Mouse (Mus musculus) heart, embryonic 13.5 days (tissue): ENCODE results near the gene Card10. TPM values are rescaled to one million over a fixed set of nuclear protein-coding genes. Genes with fewer than 3 reads are reported as not detected.

Experiments used
- ATAC-seq: fragments of 200-750 bp; cut with Nextera tagmentation; 2 replicates; pipeline ENCODE4 v1.8.0; 2017; ENCODE audit warnings: moderate TSS enrichment; ENCODE audit not compliant: insufficient number of reproducible peaks, low FRiP score, low TSS enrichment; ENCODE audit errors: extremely low read depth
- H3K27ac ChIP-seq: fragments of 300-500 bp; sonication (generic); replicated peaks from 2 replicates; pipeline ENCODE4 v1.5.1; 2015; ENCODE audit warnings: moderate library complexity, mild to moderate bottlenecking, inconsistent platforms
- H3K27me3 ChIP-seq: fragments of 300-500 bp; sonication (generic); replicated peaks from 2 replicates; pipeline ENCODE4 v1.6.1; 2015; ENCODE audit warnings: mild to moderate bottlenecking, inconsistent platforms
- H3K36me3 ChIP-seq: fragments of 300-500 bp; sonication (generic); 2 replicates; pipeline ENCODE4 v1.6.1; 2015; ENCODE audit warnings: mild to moderate bottlenecking, inconsistent platforms
- H3K4me1 ChIP-seq: fragments of 300-500 bp; sonication (generic); 2 replicates; pipeline ENCODE4 v1.6.1; 2015; ENCODE audit warnings: inconsistent platforms
- H3K4me2 ChIP-seq: fragments of 300-500 bp; sonication (generic); 2 replicates; pipeline ENCODE4 v1.6.1; 2015; ENCODE audit warnings: inconsistent platforms, mild to moderate bottlenecking, moderate library complexity
- H3K4me3 ChIP-seq: fragments of 300-500 bp; sonication (generic); 2 replicates; pipeline ENCODE4 v1.5.1; 2015; ENCODE audit warnings: moderate library complexity, mild to moderate bottlenecking, inconsistent platforms
- H3K9ac ChIP-seq: fragments of 300-500 bp; sonication (generic); 2 replicates; pipeline ENCODE4 v1.6.1; 2015; ENCODE audit warnings: inconsistent platforms, mild to moderate bottlenecking, moderate library complexity
- H3K9me3 ChIP-seq: fragments of 300-500 bp; sonication (generic); 2 replicates; pipeline ENCODE4 v1.6.1; 2016; ENCODE audit warnings: inconsistent platforms
- WGBS: fragments of 180-500 bp; shearing (Covaris S2); methylation state at CpG from one replicate; pipeline ENCODE4 v1.1.7; 2015; ENCODE audit warnings: mixed read lengths; 5-methylcytosine and 5-hydroxymethylcytosine counted together
- polyA plus RNA-seq: library from polyadenylated mRNA; unstranded; fragments of >200 nt; fragmentation: Nextera tagmentation; extraction: Ambion mirVana; gene quantifications from 2 replicates; pipeline ENCODE4 v1.2.1, GENCODE M21; 2015

Card10 gene
- polyA plus RNA-seq, 1 experiment from 2014 or later: 5.3 TPM

DNA sequence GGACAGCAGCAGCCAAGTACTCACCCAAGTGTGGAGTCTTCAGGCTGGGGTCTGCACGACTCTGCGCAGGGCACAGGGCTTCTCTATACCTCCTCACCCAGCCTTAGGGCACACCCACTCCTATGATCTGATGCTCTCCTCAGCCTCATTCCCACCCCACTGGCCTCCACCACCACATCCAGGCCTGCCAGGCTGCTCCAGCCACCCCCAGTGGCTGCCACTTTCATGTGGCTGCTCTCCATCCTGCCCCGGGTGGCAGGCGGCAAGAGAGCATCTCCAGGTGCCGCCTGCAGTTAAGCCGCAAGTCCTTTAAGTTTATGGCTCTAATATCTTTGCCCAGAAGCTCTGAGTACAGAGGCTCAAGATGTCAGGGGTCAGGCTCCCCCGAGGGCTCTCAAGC, 76.1 kb downstream of the Card10 start:
- WGBS: 65% methylated on average over 7 of the region's 7 CpGs
- Histone ChIP-seq H3K9ac (no peak overlapping the region), H3K9me3 (no peaks in the 10 kb centered on the region), H3K4me1 (no peaks in the 10 kb centered on the region), H3K36me3 (no peaks in the 10 kb centered on the region), H3K4me3 (no peak overlapping the region), H3K27me3 (peaks cover 58% of the 10 kb centered on the region), H3K4me2 (no peak overlapping the region), H3K27ac (no peak overlapping the region)
- no peak for ATAC-seq

Other genes with a start within 250 kb of the Card10 start
- 7.6 and 8.9 TPM in 2 replicates for gene Rac2, start 230.3 kb downstream of the Card10 start, polyA plus RNA-seq
- 5.0 and 5.2 TPM in 2 replicates for gene Cyth4, start 206.0 kb downstream of the Card10 start, polyA plus RNA-seq
- gene Elfn2, start 84.3 kb downstream of the Card10 start, polyA plus RNA-seq: 0.03 TPM in 1 of 2 replicates, not detected in the other
- gene Mfng, start 29.6 kb downstream of the Card10 start, polyA plus RNA-seq: 13.7 and 15.8 TPM in 2 replicates
- gene Cdc42ep1, start 39.6 kb upstream of the Card10 start, polyA plus RNA-seq: 34.2 and 36.1 TPM in 2 replicates
- gene Lgals2, start 52.5 kb upstream of the Card10 start, polyA plus RNA-seq: 0.82 TPM in 1 of 2 replicates, not detected in the other
- 44.3 and 46.2 TPM in 2 replicates for gene Gga1, start 74.1 kb upstream of the Card10 start, polyA plus RNA-seq
- gene Gm49510, start 96.6 kb upstream of the Card10 start, polyA plus RNA-seq: 0.20 and 0.31 TPM in 2 replicates
- 18.8 and 19.5 TPM in 2 replicates for gene Sh3bp1, start 96.7 kb upstream of the Card10 start, polyA plus RNA-seq
- 20.2 and 21.2 TPM in 2 replicates for gene Pdxp, start 110.9 kb upstream of the Card10 start, polyA plus RNA-seq
- gene Lgals1, start 123.7 kb upstream of the Card10 start, polyA plus RNA-seq: 798 and 814 TPM in 2 replicates
- gene Nol12, start 131.9 kb upstream of the Card10 start, polyA plus RNA-seq: 37.3 and 42.9 TPM in 2 replicates
- 45.8 and 46.8 TPM in 2 replicates for gene Triobp, start 144.7 kb upstream of the Card10 start, polyA plus RNA-seq
- 237 and 238 TPM in 2 replicates for gene H1f0, start 225.4 kb upstream of the Card10 start, polyA plus RNA-seq
- gene Galr3, start 238.8 kb upstream of the Card10 start, polyA plus RNA-seq: not detected in 2 replicates